Mouse (Mus musculus) hindbrain, embryonic 16.5 days (tissue): ENCODE measurements around the gene Cysltr2. TPM values are rescaled to one million over a fixed set of nuclear protein-coding genes. Genes with fewer than 3 reads are reported as not detected.

Experiments
- ATAC-seq: fragments of 200-750 bp; cut with Nextera tagmentation; 2 replicates; pipeline ENCODE4 v1.8.0; 2017; ENCODE audit warnings: moderate TSS enrichment, moderate library complexity
- H3K27ac ChIP-seq: fragments of 300-500 bp; sonication (generic); 2 replicates; pipeline ENCODE4 v1.5.1; 2014; ENCODE audit warnings: low read depth, mild to moderate bottlenecking, control low read depth, low read length, moderate library complexity
- H3K27me3 ChIP-seq: fragments of 300-500 bp; sonication (generic); replicated peaks from 2 replicates; pipeline ENCODE4 v1.6.1; 2014; ENCODE audit warnings: low read length; ENCODE audit not compliant: control insufficient read depth, insufficient read depth
- H3K36me3 ChIP-seq: fragments of 300-500 bp; sonication (generic); 2 replicates; pipeline ENCODE4 v1.6.1; 2014; ENCODE audit warnings: mild to moderate bottlenecking, low read length, moderate library complexity, mixed read lengths; ENCODE audit not compliant: control insufficient read depth, insufficient read depth
- H3K4me1 ChIP-seq: fragments of 300-500 bp; sonication (generic); 2 replicates; pipeline ENCODE4 v1.6.1; 2014; ENCODE audit warnings: low read depth, low read length; ENCODE audit not compliant: control insufficient read depth, insufficient read depth
- H3K4me2 ChIP-seq: fragments of 300-500 bp; sonication (generic); 2 replicates; pipeline ENCODE4 v1.6.1; 2014; ENCODE audit warnings: mild to moderate bottlenecking, low read length, control low read depth, moderate library complexity
- H3K4me3 ChIP-seq: fragments of 300-500 bp; sonication (generic); 2 replicates; pipeline ENCODE4 v1.5.1; 2014; ENCODE audit warnings: mild to moderate bottlenecking, low read length, control low read depth, moderate library complexity
- H3K9ac ChIP-seq: fragments of 300-500 bp; sonication (generic); 2 replicates; pipeline ENCODE4 v1.6.1; 2014; ENCODE audit warnings: low read depth, mild to moderate bottlenecking, control low read depth, low read length, moderate library complexity
- H3K9me3 ChIP-seq: fragments of 300-500 bp; sonication (generic); 2 replicates; pipeline ENCODE4 v1.6.1; 2014; ENCODE audit warnings: mild to moderate bottlenecking, low read length, moderate library complexity; ENCODE audit not compliant: control insufficient read depth
- WGBS: fragments of 180-500 bp; shearing (Covaris S2); extraction: QIAGEN DNeasy Blood & Tissue Kit; methylation state at CpG from one replicate; pipeline ENCODE4 v1.1.7; 2014; 5-methylcytosine and 5-hydroxymethylcytosine counted together
- polyA plus RNA-seq: library from polyadenylated mRNA; unstranded; fragments of >200 nt; fragmentation: Nextera tagmentation; extraction: Ambion mirVana; gene quantifications from 2 replicates; pipeline ENCODE4 v1.2.1, GENCODE M21; 2015

Cysltr2 gene
- polyA plus RNA-seq, 1 experiment from 2014 or later, result 0.21 TPM

DNA sequence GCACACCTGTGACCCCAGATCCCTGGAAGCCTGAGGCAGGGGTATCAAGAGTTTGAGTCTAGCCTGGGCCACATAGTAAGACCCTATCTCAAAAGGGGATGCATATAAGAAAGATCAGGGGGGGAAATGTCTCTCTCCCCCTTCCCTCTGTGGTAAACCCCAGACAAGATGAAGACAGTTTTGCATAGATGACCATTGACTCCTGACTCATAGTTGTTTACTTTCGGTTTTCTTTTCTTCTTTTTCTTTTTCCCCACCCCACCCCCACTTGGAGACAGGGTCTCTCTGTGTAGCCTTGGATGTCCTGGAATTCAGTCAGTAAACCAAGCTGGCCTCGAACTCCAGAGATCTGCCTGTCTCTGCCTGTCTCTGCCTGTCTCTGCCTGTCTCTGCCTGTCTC, 9.8 kb upstream of the Cysltr2 start:
- WGBS, result 88% methylated on average over 2 of the region's 2 CpGs
- H3K9ac ChIP-seq, result no peak overlapping the region
- H3K4me1 ChIP-seq, result no peaks in the 10 kb centered on the region
- H3K36me3 ChIP-seq, result no peaks in the 10 kb centered on the region
- H3K4me2 ChIP-seq, result no peak overlapping the region
- no peaks in the 10 kb centered on the region for H3K27me3 ChIP-seq
- no peak overlapping the region for H3K27ac ChIP-seq
- ATAC-seq, result no peak
- H3K9me3 ChIP-seq, result no peaks in the 10 kb centered on the region
- H3K4me3 ChIP-seq, result no peak overlapping the region

DNA sequence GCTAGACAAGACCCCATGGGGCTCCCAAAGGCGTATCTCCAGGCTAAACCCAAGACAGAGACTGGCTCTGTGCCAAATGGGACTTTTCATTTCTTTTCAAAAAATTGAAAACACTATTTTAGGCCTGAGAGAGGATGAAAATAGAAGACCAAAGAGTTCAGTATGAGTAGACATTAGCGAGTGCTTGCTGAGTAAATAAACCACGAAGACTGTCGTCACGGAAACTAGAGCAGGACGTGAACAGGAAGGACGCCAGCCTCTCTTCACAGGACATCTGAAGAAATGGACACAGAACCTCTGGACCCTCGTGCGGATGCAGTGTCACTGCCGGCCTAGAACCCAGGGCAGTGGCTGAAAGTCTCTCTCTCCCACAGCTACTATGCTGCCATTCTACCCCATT, 8.8 kb upstream of the Cysltr2 start:
- Histone ChIP-seq H3K4me1 (no peaks in the 10 kb centered on the region), H3K4me2 (no peak overlapping the region), H3K27me3 (no peaks in the 10 kb centered on the region), H3K9ac (no peak overlapping the region), H3K27ac (no peak overlapping the region), H3K36me3 (no peaks in the 10 kb centered on the region), H3K9me3 (no peaks in the 10 kb centered on the region), H3K4me3 (no peak overlapping the region)
- ATAC-seq, result no peak
- WGBS, result 75% methylated on average over 10 of the region's 10 CpGs

DNA sequence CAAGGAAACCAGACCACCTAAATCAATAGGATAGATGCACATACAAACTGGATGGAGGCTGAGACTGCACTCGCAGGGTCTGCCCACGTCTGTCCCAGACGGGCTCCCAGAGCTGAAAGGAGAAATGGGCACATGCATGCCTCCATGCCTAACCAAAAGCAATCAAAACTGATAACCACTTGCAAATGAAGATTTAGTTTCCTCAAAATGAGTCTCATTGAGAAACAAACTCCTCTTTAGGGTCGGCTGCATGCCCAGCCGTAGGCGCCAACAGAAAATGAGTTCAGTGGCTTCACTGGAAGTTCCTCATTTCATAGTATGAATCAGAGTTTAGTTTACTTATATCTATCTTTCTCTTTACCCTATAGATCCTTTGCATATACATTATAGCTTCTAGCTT, 7.9 kb upstream of the Cysltr2 start:
- Histone ChIP-seq H3K4me2 (no peak overlapping the region), H3K4me3 (no peak overlapping the region), H3K36me3 (no peaks in the 10 kb centered on the region), H3K9ac (no peak overlapping the region), H3K27me3 (no peaks in the 10 kb centered on the region), H3K27ac (no peak overlapping the region), H3K4me1 (no peaks in the 10 kb centered on the region), H3K9me3 (no peaks in the 10 kb centered on the region)
- WGBS, result 94% methylated on average over 6 of the region's 6 CpGs
- no peak for ATAC-seq

DNA sequence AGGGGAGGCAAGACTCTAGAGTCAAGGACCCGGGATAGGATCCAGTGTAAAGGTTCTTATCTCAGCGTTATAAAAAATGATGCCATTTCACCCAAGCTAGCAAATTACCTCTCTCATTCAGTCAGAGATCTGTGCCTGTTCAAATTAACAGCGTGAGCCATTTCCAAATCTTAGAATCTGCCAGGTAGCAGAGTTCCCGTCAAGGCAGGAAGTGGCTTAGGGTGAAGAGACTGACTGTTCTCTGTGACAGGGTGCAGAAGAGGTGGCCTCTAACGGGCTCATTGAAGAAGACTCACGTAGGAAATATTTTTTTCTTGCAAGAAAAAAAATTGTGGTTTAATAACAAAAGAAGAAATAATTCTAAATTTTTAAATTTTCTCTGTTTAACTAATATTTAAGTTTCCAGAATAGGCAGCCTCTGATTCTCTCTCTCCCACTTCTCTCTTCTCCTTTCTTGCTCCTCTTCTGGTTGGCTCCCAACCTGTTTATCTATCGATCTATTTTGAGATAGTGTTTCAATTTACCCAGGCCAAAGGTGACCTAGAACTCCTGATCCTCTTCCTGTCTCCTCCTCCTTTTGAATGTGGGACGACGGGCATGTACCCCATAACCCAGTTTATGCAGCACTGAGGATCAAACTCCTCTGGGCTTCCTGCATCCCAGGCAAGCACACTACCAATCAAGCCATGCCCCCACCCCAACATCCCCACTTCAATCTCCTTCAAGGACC, 3.5 kb downstream of the Cysltr2 start:
- Histone ChIP-seq H3K9me3 (no peaks in the 10 kb centered on the region), H3K27ac (no peak overlapping the region), H3K27me3 (no peaks in the 10 kb centered on the region), H3K4me1 (no peaks in the 10 kb centered on the region), H3K36me3 (no peaks in the 10 kb centered on the region), H3K4me3 (no peak overlapping the region), H3K4me2 (no peak overlapping the region), H3K9ac (no peak overlapping the region)
- no peak for ATAC-seq
- 87% methylated on average over 9 of the region's 9 CpGs for WGBS

DNA sequence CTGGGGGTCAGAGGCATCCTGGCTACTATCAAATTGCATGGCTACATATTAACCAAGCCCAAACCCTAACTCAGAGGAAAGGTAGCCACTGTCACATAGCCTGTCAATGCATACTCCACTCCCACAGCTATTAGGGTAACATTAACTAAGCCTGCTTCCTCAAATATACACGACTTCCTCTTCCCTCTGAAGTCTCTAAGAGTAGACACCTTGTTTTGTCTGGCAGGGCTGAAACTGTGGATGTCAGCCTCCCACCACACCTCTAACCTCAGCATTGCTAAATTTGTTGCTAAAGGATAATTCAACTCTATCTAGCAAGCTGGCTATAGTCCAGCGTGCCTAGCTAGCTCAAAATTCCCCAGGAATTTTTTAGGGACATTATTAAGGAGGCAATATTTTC, 7.2 kb downstream of the Cysltr2 start:
- Histone ChIP-seq H3K27me3 (no peaks in the 10 kb centered on the region), H3K4me3 (no peak overlapping the region), H3K9me3 (no peaks in the 10 kb centered on the region), H3K9ac (no peak overlapping the region), H3K36me3 (no peaks in the 10 kb centered on the region), H3K4me2 (no peak overlapping the region), H3K27ac (no peak overlapping the region), H3K4me1 (no peaks in the 10 kb centered on the region)
- no peak for ATAC-seq
- WGBS, result 77% methylated on average over 2 of the region's 2 CpGs

DNA sequence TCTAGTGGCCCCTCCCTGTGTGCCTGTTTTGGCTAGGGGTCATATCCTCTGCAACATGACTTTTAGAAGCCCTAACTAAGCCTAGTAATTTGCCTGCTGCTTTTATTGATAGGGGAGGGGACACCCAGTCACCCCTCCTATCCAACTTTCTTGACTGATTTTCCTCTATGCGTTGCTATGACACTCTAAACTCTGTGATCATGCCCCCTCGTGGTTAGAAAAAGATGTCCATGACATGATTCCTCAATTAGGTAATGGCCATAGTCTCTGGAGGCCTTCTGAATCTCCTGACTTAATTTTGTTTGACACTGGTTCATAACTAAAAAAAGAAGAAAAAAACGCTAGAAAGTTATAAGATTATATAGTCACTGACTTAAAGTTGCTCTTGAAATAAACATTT, 15.6 kb downstream of the Cysltr2 start:
- no peak overlapping the region for H3K27ac ChIP-seq
- no peaks in the 10 kb centered on the region for H3K27me3 ChIP-seq
- 52% methylated on average over 3 of the region's 3 CpGs for WGBS
- no peak overlapping the region for H3K9ac ChIP-seq
- H3K36me3 ChIP-seq, result no peaks in the 10 kb centered on the region
- no peak for ATAC-seq
- H3K4me3 ChIP-seq, result no peak overlapping the region
- no peaks in the 10 kb centered on the region for H3K9me3 ChIP-seq
- H3K4me2 ChIP-seq, result no peak overlapping the region
- no peaks in the 10 kb centered on the region for H3K4me1 ChIP-seq

DNA sequence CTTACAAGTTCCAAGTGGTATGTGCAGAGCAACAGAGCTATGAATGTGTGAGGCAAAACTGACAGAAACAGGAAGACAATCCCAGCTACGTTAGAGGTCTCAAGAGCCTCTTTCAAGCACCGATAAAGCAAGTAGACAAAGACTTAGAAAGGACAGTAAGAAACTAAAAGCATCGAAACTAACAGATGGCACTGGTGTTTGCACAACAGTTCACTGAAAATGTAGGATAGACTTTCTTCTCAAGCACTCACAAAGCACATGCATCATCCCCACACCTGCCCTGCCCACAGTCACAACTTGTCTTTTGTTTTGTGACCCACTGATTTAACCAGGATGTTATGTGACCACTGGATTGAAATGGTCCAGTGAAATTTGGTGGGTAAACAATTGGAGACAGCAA, 17.7 kb downstream of the Cysltr2 start:
- Histone ChIP-seq H3K4me3 (no peak overlapping the region), H3K27ac (no peak overlapping the region), H3K4me2 (no peak overlapping the region), H3K36me3 (no peaks in the 10 kb centered on the region), H3K9me3 (no peaks in the 10 kb centered on the region), H3K9ac (no peak overlapping the region), H3K27me3 (no peaks in the 10 kb centered on the region), H3K4me1 (no peaks in the 10 kb centered on the region)
- ATAC-seq, result no peak
- WGBS, result 81% methylated on average over 3 of the region's 3 CpGs

DNA sequence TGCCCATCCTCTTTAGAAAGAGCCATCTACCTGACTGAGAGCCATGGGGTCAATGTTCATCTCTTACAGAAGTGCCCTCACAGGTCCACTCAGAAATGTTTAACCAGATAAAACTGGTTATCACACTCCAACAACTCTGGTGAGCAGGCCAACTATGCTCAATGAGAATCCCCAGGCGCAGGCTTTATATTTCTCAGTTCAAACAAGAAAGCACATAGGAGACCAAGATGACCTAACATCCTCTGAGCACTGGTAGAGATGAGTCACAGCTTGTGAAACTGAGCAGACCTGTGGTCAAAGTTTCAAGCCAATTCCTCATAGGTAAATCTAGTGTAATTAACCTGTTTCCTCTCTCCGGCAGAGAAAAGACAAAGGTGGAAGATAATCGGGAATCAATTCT, 31.6 kb downstream of the Cysltr2 start:
- H3K27ac ChIP-seq, result no peak overlapping the region
- H3K27me3 ChIP-seq, result no peaks in the 10 kb centered on the region
- H3K9ac ChIP-seq, result no peak overlapping the region
- H3K4me2 ChIP-seq, result no peak overlapping the region
- ATAC-seq, result no peak
- no peaks in the 10 kb centered on the region for H3K9me3 ChIP-seq
- WGBS, result 96% methylated on average over 3 of the region's 3 CpGs
- H3K4me3 ChIP-seq, result no peak overlapping the region
- no peaks in the 10 kb centered on the region for H3K36me3 ChIP-seq
- no peaks in the 10 kb centered on the region for H3K4me1 ChIP-seq

GRCm38 (mm10) chr14:73015386-73015785, 33.5 kb downstream of the Cysltr2 start:
- no peak overlapping the region for H3K4me3 ChIP-seq
- H3K4me2 ChIP-seq, result no peak overlapping the region
- 82% methylated on average over 6 of the region's 6 CpGs for WGBS
- H3K4me1 ChIP-seq, result no peaks in the 10 kb centered on the region
- H3K9ac ChIP-seq, result no peak overlapping the region
- no peaks in the 10 kb centered on the region for H3K9me3 ChIP-seq
- H3K36me3 ChIP-seq, result no peaks in the 10 kb centered on the region
- H3K27ac ChIP-seq, result no peak overlapping the region
- no peaks in the 10 kb centered on the region for H3K27me3 ChIP-seq
- ATAC-seq, result no peak
